Mouse (Mus musculus): ENCODE measurements at regions not wholly inside any gene's neighbourhood (a gene's known extent, or its start where the extent isn't known, plus 50 kb on each side); places are given as distances from the start of the nearest gene placed in this dataset.

- H3K4me2 ChIP-seq (ENCODE audit: low read depth, low read length, poor library complexity, severe bottlenecking) = peak overlapping the region; percentile 75
- DNase-seq (ENCODE audit: low spot score) = peak; percentile 76
- WGBS = 9% methylated on average over 27 of the region's 27 CpGs
- peak; percentile 34 for ATAC-seq (ENCODE audit: low FRiP score)
- H3K9me3 ChIP-seq (ENCODE audit: low read length) = no peaks in the 10 kb centered on the region
- H3K4me3 ChIP-seq (ENCODE audit: low read depth, low read length) = peak overlapping the region; percentile 38
- TF ChIP-seq CTCF (IDR thresholded peaks at IDR 0.05) = no peak
- H3K4me1 ChIP-seq (ENCODE audit: insufficient read depth, low read length) = peaks cover 10% of the 10 kb centered on the region; the same call in 1 of the 2 replicates
- H3K27ac ChIP-seq (ENCODE audit: low read depth, low read length) = peak overlapping the region; percentile 67
- H3K9ac ChIP-seq (replicated peaks; ENCODE audit: low read length, poor library complexity, severe bottlenecking) = peak overlapping the region; percentile 42; the same call in 1 of the 2 replicates
- H3K27me3 ChIP-seq (ENCODE audit: insufficient read depth, low read length) = 0 out of 2 replicates have a peak, but pooled peaks cover 4% of the 10 kb centered on the region
- H3K36me3 ChIP-seq (ENCODE audit: insufficient read depth, low read length) = no peaks in the 10 kb centered on the region
Observed at GRCm38 (mm10) chr17:47976061-47976998, 51.9 kb upstream of the Foxp4 start.

- WGBS = 3% methylated on average over 35 of the region's 37 CpGs
- Histone ChIP-seq H3K4me1 (ENCODE audit: insufficient read depth, low read length) (peaks cover 10% of the 10 kb centered on the region; the same call in 1 of the 2 replicates), H3K4me2 (ENCODE audit: low read depth, low read length, poor library complexity, severe bottlenecking) (peak overlapping the region; percentile 75), H3K27ac (ENCODE audit: low read depth, low read length) (no peak overlapping the region), H3K4me3 (ENCODE audit: low read depth, low read length) (peak overlapping the region; percentile 38), H3K36me3 (ENCODE audit: insufficient read depth, low read length) (no peaks in the 10 kb centered on the region), H3K27me3 (ENCODE audit: insufficient read depth, low read length) (0 out of 2 replicates have a peak, but pooled peaks cover 4% of the 10 kb centered on the region), H3K9me3 (ENCODE audit: low read length) (no peaks in the 10 kb centered on the region), H3K9ac (replicated peaks; ENCODE audit: low read length, poor library complexity, severe bottlenecking) (peak overlapping the region; percentile 46; the same call in 1 of the 2 replicates)
- DNase-seq (ENCODE audit: low spot score) (no peak), ATAC-seq (ENCODE audit: low FRiP score) (0 out of 2 replicates have a peak, but pooled peaks have one; percentile 29)
- TF ChIP-seq CTCF (IDR thresholded peaks at IDR 0.05) = no peak
Observed at GRCm38 (mm10) chr17:47975281-47976060, 51.0 kb upstream of the Foxp4 start.

DNA sequence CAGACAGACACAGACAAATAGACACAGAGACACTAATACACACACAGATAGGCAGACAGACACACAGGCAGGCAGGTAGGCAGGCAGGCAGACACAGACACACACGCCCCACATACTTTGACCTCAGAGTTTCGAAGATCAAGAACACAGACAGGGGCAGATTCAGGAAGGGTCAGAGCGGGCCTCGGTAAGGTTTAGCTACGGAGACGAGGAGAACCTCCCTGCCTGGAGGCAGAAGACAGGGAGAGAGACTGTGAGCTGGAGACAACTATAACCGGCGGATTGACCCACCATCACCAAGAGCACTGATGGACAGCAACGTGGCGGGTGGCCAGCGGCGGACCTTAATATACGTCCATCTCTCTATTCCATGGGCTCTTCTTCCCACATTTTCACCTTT is 50.1 kb upstream of the Foxp4 start:
- DNase-seq (ENCODE audit: low spot score) = no peak
- Histone ChIP-seq H3K27ac (ENCODE audit: low read depth, low read length) (no peak overlapping the region), H3K9ac (replicated peaks; ENCODE audit: low read length, poor library complexity, severe bottlenecking) (0 out of 2 replicates have a peak overlapping the region, but pooled peaks have one; percentile 26), H3K4me2 (ENCODE audit: low read depth, low read length, poor library complexity, severe bottlenecking) (peak overlapping the region; percentile 75), H3K4me3 (ENCODE audit: low read depth, low read length) (peak overlapping the region; percentile 38), H3K4me1 (ENCODE audit: insufficient read depth, low read length) (peaks cover 10% of the 10 kb centered on the region; the same call in 1 of the 2 replicates), H3K9me3 (ENCODE audit: low read length) (no peaks in the 10 kb centered on the region), H3K36me3 (ENCODE audit: insufficient read depth, low read length) (no peaks in the 10 kb centered on the region), H3K27me3 (ENCODE audit: insufficient read depth, low read length) (no peaks in the 10 kb centered on the region)
- 13% methylated on average over 13 of the region's 13 CpGs for whole genome bisulfite sequencing
- TF ChIP-seq CTCF (IDR thresholded peaks at IDR 0.05) = no peak
- peak; percentile 4; the same call in 1 of the 2 replicates for ATAC-seq (ENCODE audit: low FRiP score)

All from midbrain, postnatal 0 days (tissue).